Mouse (Mus musculus) small intestine, adult 2 months (tissue): ENCODE measurements around the gene Olig3.

Experiments
- CTCF ChIP-seq: fragments of 200-500 bp; IDR thresholded peaks from 2 replicates; pipeline ENCODE4 v1.5.1; 2012; ENCODE audit warnings: low read depth, mild to moderate bottlenecking, control low read depth, inconsistent platforms, low read length, moderate library complexity, mixed read lengths; ENCODE audit not compliant: insufficient replicate concordance, insufficient read length; ENCODE audit errors: extremely low read depth
- POLR2A ChIP-seq: fragments of 200-500 bp; IDR thresholded peaks from 2 replicates; pipeline ENCODE4 v1.6.1; 2012; ENCODE audit warnings: low read depth, mild to moderate bottlenecking, control low read depth, inconsistent platforms, low read length, moderate library complexity

DNA sequence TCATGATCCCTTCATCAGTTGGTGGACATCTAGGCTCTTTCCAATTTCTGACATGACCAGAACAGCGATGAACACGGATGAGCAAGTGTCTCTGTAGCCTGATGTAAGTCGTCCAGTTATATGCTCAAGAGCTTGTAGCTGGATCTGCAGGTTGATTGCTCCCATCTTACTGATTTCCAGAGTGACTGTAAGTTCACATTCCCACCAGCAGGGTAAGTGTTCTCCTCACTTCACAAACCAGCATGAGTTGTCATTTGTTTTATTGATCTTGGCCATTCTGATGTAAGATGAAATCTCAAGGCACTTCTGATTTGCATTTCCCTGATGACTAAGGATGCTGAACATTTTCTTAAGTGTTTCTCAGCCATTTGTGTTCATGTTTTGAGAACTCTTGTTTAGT is 27.8 kb downstream of the Olig3 start:
- TF ChIP-seq POLR2A (no peak), CTCF (no peak)
